Mouse (Mus musculus): ENCODE measurements around the gene Adgrf3.

- TF ChIP-seq CTCF (IDR thresholded peaks at IDR 0.05; ENCODE audit: low read depth, low read length) (no peak), POLR2A (IDR thresholded peaks at IDR 0.05; ENCODE audit: borderline replicate concordance, low read depth, low read length) (no peak)
Measured at GRCm38 (mm10) chr5:30240552-30240951, 35.0 kb upstream of the Adgrf3 start.

Measured in bone marrow macrophage, adult 2 months (primary cell).